Mouse (Mus musculus) C2C12 (cell line): ENCODE results near the gene Orc1.

Experiments used
- CTCF ChIP-seq: IDR thresholded peaks from one replicate; pipeline ENCODE4 v1.5.1; 2011; ENCODE audit not compliant: control insufficient read depth, insufficient read depth, insufficient read length
- MYOG ChIP-seq: IDR thresholded peaks from one replicate; pipeline ENCODE4 v1.6.1; 2011; ENCODE audit not compliant: control insufficient read depth, insufficient read length; ENCODE audit errors: extremely low read depth

DNA sequence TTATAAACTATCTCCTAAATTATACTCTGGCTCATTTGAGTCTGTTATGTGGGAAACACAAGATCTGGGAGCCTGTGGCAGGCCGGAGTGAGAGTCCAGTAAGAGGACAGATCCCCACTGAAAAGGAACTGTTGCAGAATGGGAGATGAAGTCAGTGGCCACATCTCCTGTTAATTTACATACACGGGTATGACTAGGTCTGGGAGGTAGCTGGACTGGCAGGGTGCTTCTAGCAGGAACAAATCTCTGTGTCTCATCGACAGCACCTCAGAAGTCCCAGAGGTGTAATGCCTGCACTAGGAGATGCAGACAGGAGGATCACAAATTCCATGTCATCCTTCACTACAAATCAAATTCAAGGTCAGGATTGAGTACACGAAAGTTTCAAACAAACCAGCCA is 39.4 kb downstream of the Orc1 start:
- no peak for TF ChIP-seq CTCF
- no peak for TF ChIP-seq MYOG
